Mouse (Mus musculus) thymus, postnatal 14 days (tissue): ENCODE results near the gene Ifna13.
A peak's percentile ranks its signal among the peaks of the same experiment; 100 is the strongest.

Experiments used
- DNase-seq: peaks from one replicate; pipeline ENCODE4 v3.0.0; 2021

The Ifna13 gene

GRCm38 (mm10) chr4:88644359-88644758 is at the start of gene Ifna13:
Ifna13 (minus strand) TSS chr4:88644459.
- no peak for DNase-seq

GRCm38 (mm10) chr4:88693392-88693791 is 49.1 kb upstream of the Ifna13 start:
- DNase-seq, result no peak

DNA sequence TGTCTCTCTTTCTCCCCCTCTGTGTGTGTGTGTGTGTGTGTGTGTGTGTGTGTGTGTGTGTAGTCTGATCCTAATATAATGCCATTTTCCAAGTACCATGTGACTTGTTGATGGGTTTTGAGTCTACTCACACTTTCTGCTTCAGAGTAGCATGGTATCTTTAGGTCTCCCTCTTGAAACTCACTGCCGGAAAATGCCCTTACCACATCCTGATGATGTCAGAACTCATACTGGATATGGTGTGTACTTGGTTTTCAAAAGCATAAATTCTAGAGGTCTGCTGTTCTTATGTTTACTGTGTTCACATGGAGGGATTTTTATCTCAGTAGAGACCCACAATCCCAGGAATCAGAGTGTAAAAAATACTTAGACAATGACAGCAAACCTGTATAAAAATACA is 48.3 kb upstream of the Ifna13 start:
- DNase-seq, result peak; percentile 8

DNA sequence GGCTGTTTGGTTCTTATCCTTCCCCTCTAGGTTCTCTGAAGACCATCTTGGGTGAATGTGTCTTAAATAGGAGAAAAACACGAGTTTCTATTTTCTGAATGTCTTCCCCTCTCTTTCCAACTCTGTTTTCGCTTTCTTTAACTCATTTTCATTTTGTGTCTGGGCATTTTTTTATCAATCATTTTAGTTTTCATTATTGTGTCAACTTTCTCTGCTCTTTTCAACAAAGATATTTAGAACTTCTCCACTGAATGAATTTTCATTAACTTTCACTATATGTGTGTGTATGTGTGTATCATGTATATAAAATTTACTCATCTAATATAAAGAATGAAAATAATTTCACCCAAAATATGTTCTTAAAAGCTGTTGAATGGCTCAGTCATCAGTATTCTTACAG is 47.0 kb upstream of the Ifna13 start, which contains the start of gene Ifnab:
Ifnab (minus strand) TSS at position 101 of the 400 bp plus-strand sequence.
- no peak for DNase-seq

DNA sequence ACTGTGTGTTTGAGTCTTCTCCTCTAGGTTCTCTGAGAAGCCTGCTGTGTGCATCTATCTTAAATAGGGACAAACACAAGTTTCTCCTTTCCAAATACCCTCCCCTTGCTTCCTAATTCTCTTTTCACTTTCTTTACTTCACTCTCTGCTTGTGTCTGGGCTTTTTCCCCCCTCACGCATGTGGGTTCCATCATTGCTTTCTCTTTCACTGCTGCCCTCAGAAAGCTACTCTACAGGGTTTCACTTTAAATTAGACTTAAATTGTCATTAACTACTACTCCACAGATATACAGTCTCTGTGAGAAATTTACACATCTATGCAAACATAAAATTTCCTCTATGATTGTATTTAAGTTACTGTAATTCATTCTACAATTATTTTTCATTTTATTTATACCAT is 39.6 kb upstream of the Ifna13 start, which contains the start of gene Ifna2:
Ifna2 (minus strand) TSS at position 101 of the 400 bp plus-strand sequence.
- DNase-seq, result no peak

- DNase-seq, result no peak
Observed at GRCm38 (mm10) chr4:88681353-88681752, 37.1 kb upstream of the Ifna13 start.

- DNase-seq, result peak; percentile 38
Observed at GRCm38 (mm10) chr4:88680362-88680761, 36.1 kb upstream of the Ifna13 start.

GRCm38 (mm10) chr4:88676824-88677223 is 32.6 kb upstream of the Ifna13 start, which contains the start of gene Ifna16:
Ifna16 (minus strand) TSS chr4:88676924.
- DNase-seq, result no peak

DNA sequence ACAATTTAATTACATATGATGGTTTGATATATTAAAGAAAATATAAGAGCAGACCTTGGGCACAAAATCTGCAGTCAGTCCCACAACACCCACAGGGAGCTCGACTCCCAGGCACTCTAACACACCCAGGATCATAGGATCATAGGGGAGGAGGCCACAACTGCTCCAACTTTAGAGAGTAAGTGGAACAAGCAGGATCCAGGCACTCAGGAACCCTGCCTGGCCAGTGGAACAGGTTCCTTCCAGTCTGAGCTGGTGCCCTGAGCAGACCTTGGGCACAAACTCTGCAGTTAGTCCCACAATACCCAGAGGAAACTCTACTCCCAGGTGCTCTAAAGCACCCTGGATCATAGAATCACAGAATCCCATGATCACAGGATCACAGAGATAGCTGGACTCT is 11.2 kb upstream of the Ifna13 start:
- no peak for DNase-seq

DNA sequence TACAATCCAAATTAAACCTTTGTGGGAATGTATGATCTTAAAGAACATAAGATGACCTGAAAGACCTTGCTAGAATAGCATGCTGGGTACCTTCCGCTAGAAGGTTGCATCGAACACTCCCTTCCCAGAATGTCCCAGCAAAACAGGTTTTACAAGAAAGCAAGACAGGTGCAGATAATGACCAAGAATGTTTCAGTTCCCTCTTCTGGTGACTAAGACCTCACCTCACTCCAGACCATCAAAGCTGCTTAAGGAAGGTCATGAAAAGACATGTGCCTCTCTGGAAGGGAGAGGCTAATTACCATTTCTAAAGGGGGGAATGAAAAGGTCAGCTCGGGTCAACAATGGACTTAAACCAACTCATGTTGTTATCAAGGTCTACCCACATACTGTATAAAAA is 9.4 kb upstream of the Ifna13 start:
- no peak for DNase-seq

DNA sequence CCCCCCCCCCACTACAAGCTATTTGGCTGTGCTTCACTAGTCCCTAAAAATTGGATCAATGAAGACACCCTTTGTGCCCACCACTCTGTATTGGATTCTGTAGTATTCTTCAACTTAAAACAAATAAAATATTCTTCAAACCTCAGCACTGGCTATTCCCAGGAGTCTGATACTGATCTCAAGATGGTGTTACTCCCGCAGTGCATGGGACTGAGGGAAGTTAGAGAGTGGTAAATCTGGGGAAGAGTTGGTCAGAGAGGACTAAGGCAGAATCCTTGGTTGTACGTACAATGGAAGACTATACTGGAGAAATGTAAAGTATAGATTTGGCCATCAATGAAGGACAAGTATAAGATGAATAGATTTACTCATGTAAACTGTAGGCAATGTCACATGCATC is 1.7 kb downstream of the Ifna13 start:
- DNase-seq, result no peak

DNA sequence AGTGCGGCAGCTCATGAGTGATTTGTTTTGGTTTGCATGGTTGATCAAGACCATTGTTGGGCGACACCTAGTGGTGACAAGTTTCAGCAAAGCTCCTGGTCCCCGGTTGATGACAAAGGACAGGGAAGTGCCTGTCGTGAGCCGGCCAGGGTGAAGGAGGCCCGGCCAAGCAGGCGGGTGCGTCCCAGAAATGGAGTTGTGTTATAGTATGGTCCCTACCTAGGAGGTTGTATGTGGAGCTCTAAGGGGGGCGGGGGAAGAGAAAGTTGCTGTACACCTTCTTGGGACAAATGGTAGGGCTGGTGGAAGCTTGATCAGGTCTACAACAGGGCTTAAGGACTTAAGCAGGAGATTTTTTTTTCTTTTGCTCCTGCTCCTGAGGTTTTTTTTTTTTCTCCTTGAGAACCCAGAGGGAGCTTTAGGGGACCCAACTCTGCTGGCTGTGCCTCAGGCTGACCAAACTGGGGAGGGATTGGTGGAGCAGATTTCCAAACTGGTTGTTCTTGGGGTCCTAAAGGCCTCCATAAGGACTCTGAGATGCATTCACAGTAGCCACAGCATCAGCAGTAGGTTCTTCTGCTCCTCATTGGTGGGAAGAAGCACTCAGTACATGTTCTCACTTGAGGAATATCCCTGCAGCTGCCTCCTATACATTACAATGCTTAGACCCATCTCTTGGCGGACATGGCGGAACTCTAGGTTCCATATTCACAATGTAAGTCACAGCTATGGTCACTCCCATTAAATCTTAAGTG is 3.0 kb downstream of the Ifna13 start:
- peak; percentile 91 for DNase-seq

DNA sequence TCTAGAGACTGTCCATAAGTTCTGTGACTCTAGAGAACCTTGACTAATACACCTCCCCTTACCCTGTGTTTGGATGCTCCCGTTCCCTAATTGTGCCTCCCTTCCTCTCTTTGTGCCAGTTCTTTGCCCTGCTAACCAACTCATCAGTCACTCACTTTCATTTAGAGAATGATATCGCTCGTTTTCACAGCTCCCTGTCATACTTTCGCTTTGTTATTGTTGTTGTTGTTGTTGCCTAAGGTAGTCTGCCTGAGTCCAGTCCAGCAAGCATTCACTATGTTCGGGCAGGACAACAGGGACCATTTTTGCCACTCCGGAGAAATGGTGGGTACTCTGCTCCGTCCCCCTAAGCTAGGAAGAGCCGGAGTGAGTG is 3.6 kb downstream of the Ifna13 start:
- no peak for DNase-seq

DNA sequence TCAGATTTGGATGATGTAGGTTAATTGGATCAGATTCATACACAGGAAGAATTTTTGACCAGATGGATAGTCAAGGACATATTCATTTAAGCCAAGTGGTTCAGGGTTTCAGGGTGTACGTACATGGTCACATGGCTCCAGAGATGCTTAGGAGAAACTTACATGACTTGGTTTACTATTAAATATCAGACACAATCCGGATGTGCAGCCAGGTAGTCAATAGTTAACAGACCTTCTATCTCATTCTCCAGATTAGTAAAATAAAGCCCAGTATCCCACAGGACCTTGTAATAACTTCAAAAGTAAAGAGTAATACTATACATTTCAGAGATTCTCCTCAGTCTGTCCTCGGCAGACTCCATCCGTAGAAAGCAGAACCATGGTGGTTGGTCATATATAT is 9.9 kb downstream of the Ifna13 start, which contains the start of gene C87499:
C87499 (minus strand) TSS at position 101 of the 400 bp plus-strand sequence.
- no peak for DNase-seq

GRCm38 (mm10) chr4:88603276-88603675 is 41.0 kb downstream of the Ifna13 start, which contains the start of gene Ifna12:
Ifna12 (minus strand) TSS chr4:88603376.
- DNase-seq, result no peak
